Mouse (Mus musculus) heart, adult 2 months (tissue): ENCODE results near the gene BC004004.

Source experiments
- CTCF ChIP-seq: fragments of 200-600 bp; IDR thresholded peaks from 2 replicates; pipeline ENCODE4 v1.8.1; 2022; ENCODE audit warnings: antibody characterized with exemption, mild to moderate bottlenecking, moderate library complexity
- POLR2A ChIP-seq: fragments of 200-500 bp; IDR thresholded peaks from 2 replicates; pipeline ENCODE4 v1.6.1; 2011; ENCODE audit warnings: mild to moderate bottlenecking, low read depth, low read length, control low read depth; ENCODE audit not compliant: insufficient read depth

DNA sequence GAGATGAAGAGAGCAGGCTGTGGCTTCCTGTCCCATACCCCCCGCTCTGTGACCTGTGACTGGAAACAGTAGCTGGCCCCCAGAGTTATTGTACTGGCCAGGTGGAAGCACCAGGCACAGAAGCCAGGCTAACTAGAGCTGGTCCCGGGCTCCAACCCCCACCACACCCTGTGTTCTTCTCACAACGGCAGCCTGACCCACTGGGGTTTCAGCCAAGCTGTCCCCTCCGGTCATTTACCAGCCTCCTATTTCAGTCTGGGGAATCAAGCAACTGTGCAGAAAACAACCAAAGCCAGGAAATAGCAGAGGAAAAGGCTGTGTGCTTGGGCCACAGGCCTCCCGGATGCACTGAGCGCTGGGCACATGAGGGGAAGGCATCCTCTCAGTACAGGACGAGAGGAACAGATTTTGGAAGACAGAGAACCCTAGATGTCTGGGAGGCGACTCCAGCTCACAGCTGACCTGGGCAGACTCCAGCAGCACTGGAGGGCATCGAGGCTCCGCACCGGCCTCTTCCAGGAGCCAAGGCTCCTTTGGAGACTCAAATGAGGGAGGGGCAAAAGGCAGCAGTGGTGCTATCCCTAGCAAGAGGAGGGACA lies 70.7 kb downstream of the BC004004 start:
- TF ChIP-seq POLR2A = no peak
- TF ChIP-seq CTCF = no peak
